Mouse (Mus musculus): ENCODE measurements around the gene Hk3. TPM values are rescaled to one million over a fixed set of nuclear protein-coding genes. Genes with fewer than 3 reads are reported as not detected.

Gene Hk3
- total RNA-seq, 2 experiments from 2014 or later = 1.1 to 2.6 TPM

- DNase-seq (ENCODE audit: low spot score in 2 of 2) = no peak
These were observed 16.5 kb downstream of the Hk3 start for GRCm38 (mm10) chr13:55004646-55005045.

DNA sequence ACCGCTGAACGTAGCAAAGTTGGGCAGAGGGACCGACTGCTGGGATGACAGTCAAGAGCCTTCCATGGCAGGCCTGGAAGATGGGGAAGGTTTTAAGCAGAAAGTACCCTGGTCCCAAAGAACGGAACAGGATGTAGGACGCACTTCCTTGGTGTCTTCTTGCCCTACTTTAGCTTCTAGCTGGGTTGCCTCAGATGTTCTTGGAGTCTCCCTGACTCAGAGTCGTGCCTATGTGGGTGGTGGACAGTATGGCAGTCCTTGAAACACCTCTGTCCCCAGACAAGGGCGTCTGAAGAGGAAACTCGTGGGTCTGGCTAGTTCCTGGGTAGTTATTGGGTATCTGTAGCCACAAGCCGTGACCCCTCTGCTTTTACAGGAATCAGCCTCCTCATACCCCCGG lies 19.1 kb downstream of the Hk3 start:
- no peak for DNase-seq (ENCODE audit: low spot score in 2 of 2)

GRCm38 (mm10) chr13:55000433-55000832 lies 20.8 kb downstream of the Hk3 start:
- DNase-seq (ENCODE audit: low spot score in 2 of 2) = no peak

DNA sequence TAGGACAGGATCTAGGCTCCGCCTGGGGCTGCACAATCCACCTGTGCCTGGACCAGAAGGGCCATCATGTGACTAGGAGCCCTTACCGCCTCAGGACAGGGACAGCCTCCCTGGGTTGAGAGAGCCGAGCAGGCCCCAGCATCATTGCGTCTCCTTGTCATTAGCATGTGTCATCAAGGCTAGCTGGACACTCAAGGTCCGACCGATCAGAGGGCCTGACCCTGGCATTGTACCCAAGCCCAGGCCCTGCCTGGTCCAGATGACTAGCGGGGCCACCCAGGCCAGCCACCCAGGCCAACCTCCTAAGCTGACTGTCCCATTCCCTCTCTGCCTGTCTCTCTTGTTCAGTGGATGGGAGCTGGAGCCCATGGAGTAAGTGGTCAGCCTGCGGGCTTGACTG lies 23.6 kb downstream of the Hk3 start:
- DNase-seq (ENCODE audit: low spot score in 2 of 2) = no peak

- no peak for DNase-seq (ENCODE audit: low spot score in 2 of 2)
These were observed 26.0 kb downstream of the Hk3 start for GRCm38 (mm10) chr13:54995161-54995560.

DNA sequence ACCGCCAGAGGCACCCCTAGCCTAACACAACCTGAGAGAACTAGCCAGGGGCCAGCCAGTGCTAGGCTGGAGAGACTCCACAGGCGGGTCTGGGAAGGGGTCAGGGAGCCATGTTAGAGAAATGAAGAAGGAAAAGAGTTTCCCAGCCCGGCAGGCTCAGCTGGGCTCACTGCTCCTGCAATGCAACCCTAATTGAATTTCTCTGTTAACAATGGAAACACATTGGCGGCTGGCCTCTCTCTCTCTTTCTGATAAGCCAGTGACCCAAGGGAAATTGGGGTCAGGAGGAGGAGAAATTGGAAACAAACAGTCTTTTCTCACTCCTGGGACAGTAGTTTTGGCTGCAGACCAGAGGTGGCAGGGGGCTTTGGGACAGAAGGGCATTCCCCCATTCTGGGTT lies 26.6 kb downstream of the Hk3 start:
- no peak for DNase-seq (ENCODE audit: low spot score in 2 of 2)

DNA sequence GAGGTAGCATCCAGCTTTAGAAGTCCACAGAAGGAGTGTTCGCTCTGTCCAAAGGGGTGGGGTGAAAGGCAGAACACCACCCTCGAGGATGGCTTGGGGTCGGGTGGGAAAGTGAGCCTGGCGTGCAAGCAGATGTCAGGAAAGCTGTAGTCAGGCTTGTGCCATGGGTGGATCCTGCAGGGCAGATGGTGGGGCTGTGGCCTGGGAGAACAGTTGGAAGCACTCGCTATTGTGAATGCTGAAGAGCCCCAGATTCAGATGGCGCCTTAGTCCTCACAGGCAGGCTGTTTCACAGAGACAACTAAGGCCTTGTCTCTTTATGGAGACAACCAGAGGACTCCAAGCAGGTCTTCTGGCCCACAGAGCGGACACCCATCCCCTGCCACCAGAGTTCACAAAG lies 29.0 kb downstream of the Hk3 start:
- DNase-seq (ENCODE audit: low spot score in 2 of 2) = no peak

GRCm38 (mm10) chr13:54988181-54988760 lies 32.9 kb downstream of the Hk3 start:
- no peak for DNase-seq (ENCODE audit: low spot score in 2 of 2)

DNA sequence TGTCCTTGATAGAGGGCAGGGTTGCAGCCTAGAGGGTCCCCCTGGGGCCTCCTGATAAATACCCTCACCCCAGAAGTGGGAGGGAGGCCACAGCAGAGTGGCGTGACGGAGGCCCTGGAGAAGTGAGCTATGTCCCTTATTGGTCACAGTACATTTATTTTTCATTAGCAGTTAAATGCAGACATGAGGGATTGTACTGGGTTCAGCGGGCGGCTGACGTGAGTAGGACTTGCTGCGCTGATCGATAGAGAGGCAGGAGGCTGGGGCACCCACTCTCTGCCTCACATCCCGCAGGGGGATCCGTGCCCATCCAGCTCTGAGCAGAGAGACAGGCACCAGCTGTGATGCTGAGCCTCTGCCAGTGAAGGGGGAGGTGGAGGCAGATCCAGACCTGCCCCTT lies 33.8 kb downstream of the Hk3 start:
- DNase-seq (ENCODE audit: low spot score in 2 of 2) = no peak

DNA sequence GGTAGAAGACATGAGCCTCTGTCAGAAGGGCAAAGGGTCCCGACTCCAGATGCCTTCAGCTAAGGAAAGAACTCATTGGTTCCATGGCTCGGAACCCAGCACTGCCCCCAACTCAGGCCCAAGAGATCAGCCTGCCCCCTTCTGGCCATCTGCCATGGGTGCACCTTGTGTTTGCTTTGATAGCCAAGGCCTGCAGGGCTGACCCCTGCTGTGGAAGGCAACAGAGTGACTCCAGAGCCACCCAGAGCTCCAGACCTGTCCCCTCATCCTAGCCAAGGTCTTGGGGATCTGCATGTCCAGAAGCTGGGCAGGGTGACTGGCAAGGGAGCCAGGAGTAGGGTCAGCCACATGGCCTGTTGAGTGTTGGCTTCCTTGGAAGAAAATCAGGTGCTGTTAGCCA lies 37.6 kb downstream of the Hk3 start:
- no peak for DNase-seq (ENCODE audit: low spot score in 2 of 2)

- DNase-seq (ENCODE audit: low spot score in 2 of 2) = no peak
These were observed 38.2 kb downstream of the Hk3 start for GRCm38 (mm10) chr13:54983001-54983400.

DNA sequence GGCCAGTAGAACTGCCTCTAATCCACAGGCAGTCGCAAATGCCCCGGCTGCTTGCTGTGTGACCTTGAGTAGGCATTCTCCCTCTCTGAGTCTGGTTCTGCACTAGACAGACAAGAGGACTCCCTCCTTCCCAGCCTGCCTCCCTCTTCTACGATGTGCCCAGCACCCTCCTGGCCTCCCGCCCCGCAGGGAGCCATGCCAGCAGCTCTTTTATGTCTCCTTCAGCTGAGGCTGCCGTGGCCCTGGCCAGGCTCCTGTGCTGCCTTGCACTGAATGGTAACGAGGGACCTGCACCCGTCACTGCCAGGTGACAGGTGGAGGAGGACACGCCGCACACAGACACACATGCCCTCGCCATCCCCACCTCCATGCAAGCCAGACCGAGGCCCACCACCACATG lies 40.2 kb downstream of the Hk3 start:
- no peak for DNase-seq (ENCODE audit: low spot score in 2 of 2)

DNA sequence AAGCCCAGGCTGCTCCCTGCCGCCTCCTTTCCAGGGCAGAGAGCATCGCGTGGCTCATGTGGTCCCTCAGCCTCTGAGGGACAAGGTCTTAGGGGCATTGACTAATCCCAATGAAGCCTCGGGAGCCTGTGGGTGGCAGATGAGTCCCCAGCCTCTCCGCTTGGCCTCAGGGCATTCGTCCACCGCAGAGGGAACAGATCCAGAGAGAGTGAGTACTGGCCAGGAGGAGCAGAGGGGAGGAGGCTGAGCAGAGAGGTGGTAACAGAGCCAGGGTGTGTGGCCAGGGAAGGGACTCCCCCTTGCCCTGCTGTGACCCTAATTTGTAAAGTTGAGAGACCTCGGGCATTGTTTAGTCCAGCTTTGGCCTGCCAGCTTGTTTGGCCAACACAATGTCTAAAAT lies 42.4 kb downstream of the Hk3 start:
- no peak for DNase-seq (ENCODE audit: low spot score in 2 of 2)

- no peak for DNase-seq (ENCODE audit: low spot score in 2 of 2)
These were observed 45.6 kb downstream of the Hk3 start for GRCm38 (mm10) chr13:54975546-54975945.

DNA sequence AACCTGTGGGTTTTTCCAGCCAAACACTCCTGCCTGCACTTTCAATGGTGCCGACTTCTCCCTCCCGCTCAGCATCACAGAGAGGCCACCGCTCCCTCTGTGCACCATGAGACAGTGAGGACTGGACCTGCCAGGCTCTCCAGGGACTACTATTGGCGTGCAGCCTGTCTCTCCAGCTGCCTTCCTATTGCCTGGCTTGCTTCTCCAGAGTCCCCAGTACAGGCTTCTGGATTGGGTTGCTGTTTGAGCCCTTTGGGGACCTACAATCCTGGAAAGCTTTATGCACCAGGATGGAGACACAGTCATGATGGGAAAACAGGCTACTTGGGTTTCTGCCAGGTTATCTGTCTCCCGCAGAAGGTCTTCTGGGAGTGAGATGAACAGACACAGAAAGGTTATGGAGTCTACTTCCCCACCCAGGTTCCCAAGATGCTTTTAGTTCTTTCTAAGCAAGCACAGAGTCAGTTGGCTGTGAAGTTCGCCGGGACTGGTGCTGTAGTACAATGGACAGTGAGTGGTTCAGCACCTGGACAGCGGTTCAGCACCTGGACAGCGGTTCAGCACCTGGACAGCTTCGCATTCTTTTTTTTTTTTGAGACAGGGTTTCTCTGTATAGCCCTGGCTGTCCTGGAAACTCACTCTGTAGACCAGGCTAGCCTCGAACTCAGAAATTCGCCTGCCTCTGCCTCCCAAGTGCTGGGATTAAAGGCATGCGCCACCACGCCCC lies 50.5 kb downstream of the Hk3 start:
- no peak for DNase-seq (ENCODE audit: low spot score in 2 of 2)

GRCm38 (mm10) chr13:54969513-54969912 lies 51.7 kb downstream of the Hk3 start:
- no peak for DNase-seq (ENCODE audit: low spot score in 2 of 2)

DNA sequence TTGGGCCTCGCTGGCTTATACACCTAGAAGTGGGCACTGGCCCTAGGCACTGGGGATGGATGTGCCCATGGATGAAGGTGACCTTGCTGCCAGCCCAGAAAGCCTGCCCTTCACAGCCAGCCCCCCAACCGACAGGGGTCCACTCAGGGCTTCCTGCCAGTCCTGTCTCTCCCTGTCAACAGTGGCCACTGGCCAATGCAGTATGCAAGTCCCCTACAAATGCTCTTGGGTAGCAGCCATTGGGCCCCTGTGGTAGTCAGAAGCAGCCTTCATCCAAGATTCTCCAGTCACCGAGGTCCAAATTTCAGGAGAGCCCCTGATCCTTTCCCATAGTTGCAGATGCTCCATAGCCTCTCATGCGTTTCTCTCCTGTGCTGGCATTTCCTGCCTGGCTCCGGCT lies 52.5 kb downstream of the Hk3 start:
- DNase-seq (ENCODE audit: low spot score in 2 of 2) = no peak

DNA sequence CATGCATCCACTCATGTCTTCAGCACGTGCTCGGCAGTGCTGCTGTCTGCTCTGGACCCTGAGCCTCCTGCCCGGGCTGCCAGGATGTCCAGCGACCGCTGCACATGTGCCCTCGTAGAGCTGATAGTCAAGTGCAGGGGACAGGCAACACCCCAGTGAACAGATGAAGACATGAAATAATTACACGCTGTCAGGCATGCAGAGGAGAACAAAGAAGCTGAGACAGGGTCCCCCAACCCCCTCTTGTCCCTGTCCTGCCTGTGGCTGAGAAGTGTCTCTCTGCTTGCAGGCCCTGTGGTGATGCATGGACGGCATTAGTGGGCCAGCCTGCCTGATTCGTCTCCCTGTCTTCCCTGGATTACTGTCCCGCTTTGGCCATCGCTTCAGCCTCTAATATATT lies 53.7 kb downstream of the Hk3 start:
- DNase-seq (ENCODE audit: low spot score in 2 of 2) = no peak

DNA sequence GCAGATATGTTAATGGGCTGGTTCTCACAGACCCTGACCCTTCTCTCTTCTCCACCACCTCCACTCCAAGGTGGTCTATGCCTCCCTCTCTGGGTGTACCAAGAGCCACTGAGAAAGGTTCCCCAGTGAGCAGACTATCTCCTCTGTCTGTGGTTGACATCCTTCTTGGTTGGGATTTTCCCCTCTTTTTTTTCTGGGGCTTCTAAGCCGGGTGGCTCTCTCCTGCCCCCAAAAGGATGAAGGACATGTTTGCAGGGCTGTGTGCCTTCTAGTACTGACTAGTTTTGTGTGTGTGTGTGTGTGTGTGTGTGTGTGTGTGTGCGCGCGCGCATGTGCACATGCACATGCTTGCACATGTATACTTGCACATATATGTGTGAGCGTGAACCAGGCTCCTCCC lies 55.9 kb downstream of the Hk3 start:
- no peak for DNase-seq (ENCODE audit: low spot score in 2 of 2)

DNA sequence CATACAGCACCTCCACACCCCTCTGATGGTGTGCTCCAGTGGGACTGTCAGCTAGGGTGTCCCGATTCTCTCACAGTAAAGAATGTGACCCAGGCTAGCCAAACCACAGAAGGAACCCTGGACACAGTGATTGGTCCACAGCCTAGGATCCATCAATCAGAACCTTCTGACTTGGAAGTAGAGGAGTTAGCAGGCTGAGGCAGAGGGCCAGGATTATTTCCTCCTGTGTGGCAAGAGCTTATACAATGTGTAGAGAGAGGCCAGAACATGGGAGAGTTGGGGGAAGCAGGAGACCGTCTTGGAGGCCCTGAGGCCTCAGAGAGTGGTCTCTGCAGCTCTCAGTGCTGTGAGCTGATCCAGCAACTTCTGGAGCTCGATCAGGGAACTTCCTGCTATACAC lies 60.7 kb downstream of the Hk3 start:
- DNase-seq (ENCODE audit: low spot score in 2 of 2) = no peak

- DNase-seq (ENCODE audit: low spot score in 2 of 2) = no peak
These were observed 61.3 kb downstream of the Hk3 start for GRCm38 (mm10) chr13:54959842-54960241.

- DNase-seq (ENCODE audit: low spot score in 2 of 2) = no peak
These were observed 62.0 kb downstream of the Hk3 start for GRCm38 (mm10) chr13:54959059-54959701.

GRCm38 (mm10) chr13:54957281-54957680 lies 63.9 kb downstream of the Hk3 start:
- DNase-seq (ENCODE audit: low spot score in 2 of 2) = no peak
